Mouse (Mus musculus) CH12.LX (cell line): ENCODE results near the gene Crabp1. TPM values are rescaled to one million over a fixed set of nuclear protein-coding genes. Genes with fewer than 3 reads are reported as not detected.

ENCODE experiments used
- DNase-seq: peaks from one replicate; pipeline ENCODE4 v3.0.0-alpha.2; 2013; ENCODE audit errors: extremely low read depth
- H3K27ac ChIP-seq: 2 replicates; pipeline ENCODE4 v1.5.1; 2012; ENCODE audit warnings: low read depth, mild to moderate bottlenecking, control low read depth, moderate library complexity; ENCODE audit not compliant: insufficient read depth
- H3K27me3 ChIP-seq: replicated peaks from 2 replicates; pipeline ENCODE3; 2012; ENCODE audit warnings: inconsistent platforms
- H3K36me3 ChIP-seq, 2 experiments: replicated peaks in 1 of 2; 2 replicates each; pipeline versions ENCODE3 to v1.6.1; 2012; ENCODE audit warnings: inconsistent platforms in 1 of 2, low read length in 1 of 2, mild to moderate bottlenecking in 1 of 2, mixed read lengths in 1 of 2, moderate library complexity in 1 of 2; ENCODE audit not compliant: control insufficient read depth in 1 of 2, insufficient read depth in 1 of 2
- H3K4me1 ChIP-seq, 2 experiments: 2 replicates each; pipeline ENCODE4 v1.6.1; 2012; ENCODE audit warnings: inconsistent platforms in 1 of 2, moderate library complexity in 1 of 2; ENCODE audit not compliant: insufficient read depth in 2 of 2, control insufficient read depth in 1 of 2
- H3K4me2 ChIP-seq: 2 replicates; pipeline ENCODE4 v1.6.1; 2012; ENCODE audit warnings: low read depth, mild to moderate bottlenecking, control low read depth; ENCODE audit not compliant: poor library complexity, insufficient read depth, severe bottlenecking
- H3K4me3 ChIP-seq, 3 experiments: fragments of 150-350 bp in 1 of 3; sonication (generic) in 1 of 3; replicated peaks in 1 of 3; 2 replicates each; pipeline versions ENCODE3 to v1.5.1; 2011 to 2012; ENCODE audit warnings: low read depth in 2 of 3, low read length in 2 of 3, mild to moderate bottlenecking in 2 of 3, moderate library complexity in 2 of 3, control low read depth in 1 of 3, improper control_type of control experiment in 1 of 3, inconsistent platforms in 1 of 3, mixed read lengths in 1 of 3; ENCODE audit not compliant: poor library complexity in 1 of 3
- H3K79me2 ChIP-seq: replicated peaks from 2 replicates; pipeline ENCODE4 v1.6.1; 2012; ENCODE audit warnings: mild to moderate bottlenecking, moderate library complexity; ENCODE audit not compliant: control insufficient read depth, poor library complexity, insufficient read depth, severe bottlenecking; ENCODE audit errors: extremely low read depth
- H3K9ac ChIP-seq: 2 replicates; pipeline ENCODE4 v1.6.1; 2012; ENCODE audit warnings: low read depth, mild to moderate bottlenecking, control low read depth, moderate library complexity; ENCODE audit not compliant: insufficient read depth
- H3K9me3 ChIP-seq: replicated peaks from 2 replicates; pipeline ENCODE3; 2012; ENCODE audit warnings: low read length, inconsistent platforms, mixed read lengths
- BHLHE40 ChIP-seq: IDR thresholded peaks from 2 replicates; pipeline ENCODE4 v1.6.1; 2011; ENCODE audit warnings: mild to moderate bottlenecking, low read depth, low read length, improper control_type of control experiment
- E2F4 ChIP-seq: IDR thresholded peaks from 2 replicates; pipeline ENCODE4 v1.6.1; 2011; ENCODE audit warnings: low read depth, low read length, improper control_type of control experiment; ENCODE audit not compliant: insufficient replicate concordance
- GABPA ChIP-seq: IDR thresholded peaks from 2 replicates; pipeline ENCODE4 v1.6.1; 2012; ENCODE audit warnings: low read depth, low read length, improper control_type of control experiment, inconsistent platforms; ENCODE audit not compliant: insufficient replicate concordance
- JUN ChIP-seq: IDR thresholded peaks from 2 replicates; pipeline ENCODE4 v1.6.1; 2011; ENCODE audit warnings: low read depth, mild to moderate bottlenecking, low read length, improper control_type of control experiment, moderate library complexity; ENCODE audit not compliant: insufficient read depth
- JUND ChIP-seq: conservative IDR thresholded peaks from 2 replicates; pipeline ENCODE4 v1.6.1; 2011; ENCODE audit warnings: low read depth, low read length, improper control_type of control experiment
- KAT2A ChIP-seq: IDR thresholded peaks from 2 replicates; pipeline ENCODE4 v1.6.1; 2012; ENCODE audit warnings: low read length, improper control_type of control experiment, inconsistent platforms; ENCODE audit not compliant: insufficient replicate concordance
- MAFK ChIP-seq: IDR thresholded peaks from 2 replicates; pipeline ENCODE4 v1.6.1; 2011; ENCODE audit warnings: low read length, improper control_type of control experiment; ENCODE audit not compliant: insufficient replicate concordance
- MAZ ChIP-seq: IDR thresholded peaks from 2 replicates; pipeline ENCODE4 v1.6.1; 2012; ENCODE audit warnings: low read depth, mild to moderate bottlenecking, inconsistent platforms, low read length, improper control_type of control experiment, moderate library complexity
- MYC ChIP-seq: IDR thresholded peaks from 2 replicates; pipeline ENCODE4 v1.6.1; 2011; ENCODE audit warnings: low read depth, mild to moderate bottlenecking, improper control_type of control experiment, low read length
- NRF1 ChIP-seq: IDR thresholded peaks from 2 replicates; pipeline ENCODE4 v1.6.1; 2014; ENCODE audit warnings: low read depth, mild to moderate bottlenecking, inconsistent platforms, low read length, improper control_type of control experiment, moderate library complexity
- POLR2AphosphoS2 ChIP-seq: IDR thresholded peaks from 2 replicates; pipeline ENCODE4 v1.6.1; 2011; ENCODE audit warnings: low read depth, low read length, improper control_type of control experiment
- RCOR1 ChIP-seq: conservative IDR thresholded peaks from 2 replicates; pipeline ENCODE4 v1.6.1; 2012; ENCODE audit warnings: low read depth, mild to moderate bottlenecking, inconsistent platforms, low read length, improper control_type of control experiment
- UBTF ChIP-seq: IDR thresholded peaks from 2 replicates; pipeline ENCODE4 v1.6.1; 2012; ENCODE audit warnings: low read depth, mild to moderate bottlenecking, inconsistent platforms, low read length, improper control_type of control experiment, moderate library complexity
- USF1 ChIP-seq: IDR thresholded peaks from 2 replicates; pipeline ENCODE4 v1.6.1; 2014; ENCODE audit warnings: low read depth, mild to moderate bottlenecking, inconsistent platforms, low read length, improper control_type of control experiment
- USF2 ChIP-seq: conservative IDR thresholded peaks from 2 replicates; pipeline ENCODE4 v1.6.1; 2011; ENCODE audit warnings: low read depth, low read length, improper control_type of control experiment
- dilution Hi-C: fragments of 300-500 bp; cut with MboI; formaldehyde crosslinking; loops from 2 replicates; pipeline ENCODE4 v1.14.3; 2020; ENCODE audit warnings: low sequenced_read_pairs; ENCODE audit not compliant: extremely low pct_unique_long_range_greater_than_20kb, extremely low pct_ligation_motif_present
- in situ Hi-C: fragments of 300-500 bp; cut with MboI; formaldehyde crosslinking; loops from 3 replicates; pipeline ENCODE4 v1.14.3; 2019; ENCODE audit warnings: low sequenced_read_pairs, low pct_ligation_motif_present, low pct_unique_long_range_greater_than_20kb, mixed read lengths
- polyA plus RNA-seq: library from polyadenylated mRNA; unstranded; fragments of >175 nt; gene quantifications from 2 replicates; pipeline ENCODE4 v1.2.1, GENCODE M21; 2012; ENCODE audit warnings: low read depth; ENCODE audit not compliant: insufficient read length
- total RNA-seq, 2 experiments: library from RNA; depleted of rRNA; stranded (reverse); fragments of 300-350 nt in 1 of 2; fragments of >200 nt in 1 of 2; gene quantifications; 2 replicates each; pipeline ENCODE4 v1.2.3; 2012 to 2014

Crabp1 gene
- total and polyA plus RNA-seq, 3 experiments: not detected

GRCm38 (mm10) chr9:54750215-54750981 lies 14.2 kb upstream of the Crabp1 start:
- Histone ChIP-seq H3K27me3 (peaks cover 11% of the 10 kb centered on the region), H3K9me3 (no peaks in the 10 kb centered on the region), H3K9ac (no peak overlapping the region), H3K4me1 (peaks cover 2 to 7% of the 10 kb centered on the region in 2 experiments; a peak in 3 of 4 replicates), H3K4me3 (no peak overlapping the region), H3K27ac (no peak overlapping the region), H3K79me2 (no peaks in the 10 kb centered on the region), H3K4me2 (no peak overlapping the region), H3K36me3 (no peaks in the 10 kb centered on the region)
- in situ Hi-C loops: no loop called here
- no peak for TF ChIP-seq USF2
- no peak for TF ChIP-seq MYC
- no peak for TF ChIP-seq POLR2AphosphoS2
- TF ChIP-seq JUN: no peak
- no peak for TF ChIP-seq MAZ
- no peak for TF ChIP-seq E2F4
- no peak for TF ChIP-seq RCOR1
- no peak for TF ChIP-seq GABPA
- TF ChIP-seq BHLHE40: no peak
- DNase-seq: no peak
- dilution Hi-C loops: no loop called here

DNA sequence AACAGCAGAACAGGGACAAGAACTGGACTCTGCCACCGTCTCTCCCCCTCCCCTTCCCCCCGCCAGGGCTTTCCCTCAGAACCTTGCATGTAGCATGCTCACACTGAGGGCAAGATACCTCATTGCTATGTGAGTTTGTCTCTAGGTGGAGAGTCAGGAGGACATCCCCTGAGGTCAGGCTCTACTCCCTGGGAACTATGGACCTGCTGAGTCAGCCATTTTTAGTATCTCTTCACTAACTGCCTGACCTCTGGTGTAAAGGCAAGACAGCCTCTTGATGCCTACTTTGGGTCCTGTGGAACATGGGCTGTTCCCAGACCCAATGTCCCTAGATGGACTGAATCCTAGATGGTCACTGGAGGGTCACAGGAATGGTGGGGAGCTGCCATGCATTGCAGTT lies 12.9 kb upstream of the Crabp1 start:
- TF ChIP-seq MAFK: peak; percentile 79
- no peak for TF ChIP-seq USF2
- no peaks in the 10 kb centered on the region for H3K79me2 ChIP-seq
- dilution Hi-C loops: no loop called here

GRCm38 (mm10) chr9:54752201-54752943 lies 12.2 kb upstream of the Crabp1 start:
- no peak for TF ChIP-seq BHLHE40
- no peak for TF ChIP-seq E2F4
- TF ChIP-seq JUND: no peak
- no peak for TF ChIP-seq MAZ
- TF ChIP-seq MAFK: no peak
- no peak for TF ChIP-seq NRF1
- TF ChIP-seq KAT2A: no peak
- TF ChIP-seq UBTF: no peak
- no peak for TF ChIP-seq USF2
- no peak for TF ChIP-seq USF1
- TF ChIP-seq MYC: no peak
- dilution Hi-C loops: no loop called here

More for the DNA sequence above, 12.9 kb upstream of the Crabp1 start:
- DNase-seq: no peak
- in situ Hi-C loops: no loop called here
- Histone ChIP-seq H3K9me3 (no peaks in the 10 kb centered on the region), H3K36me3 (no peaks in the 10 kb centered on the region), H3K4me2 (no peak overlapping the region), H3K27ac (no peak overlapping the region), H3K4me1 (peaks cover 0 to 5% of the 10 kb centered on the region in 2 experiments; a peak in 2 of 4 replicates), H3K9ac (no peak overlapping the region), H3K27me3 (peaks cover 12% of the 10 kb centered on the region), H3K4me3 (no peak overlapping the region)

More at GRCm38 (mm10) chr9:54752201-54752943, 12.2 kb upstream of the Crabp1 start:
- in situ Hi-C loops: no loop called here
- Histone ChIP-seq H3K4me3 (no peak overlapping the region), H3K9me3 (no peaks in the 10 kb centered on the region), H3K79me2 (no peaks in the 10 kb centered on the region), H3K27ac (no peak overlapping the region), H3K36me3 (no peaks in the 10 kb centered on the region), H3K4me2 (no peak overlapping the region), H3K9ac (no peak overlapping the region), H3K4me1 (peaks cover 0 to 5% of the 10 kb centered on the region in 2 experiments; a peak in 2 of 4 replicates), H3K27me3 (peaks cover 15% of the 10 kb centered on the region)
- DNase-seq: no peak
